Mouse (Mus musculus) olfactory bulb, adult 2 months (tissue): ENCODE results near the gene Rasgef1b. TPM values are rescaled to one million over a fixed set of nuclear protein-coding genes. Genes with fewer than 3 reads are reported as not detected.

Experiments used
- H3K27ac ChIP-seq: fragments of 200-500 bp; 2 replicates; pipeline ENCODE4 v1.5.1; 2012; ENCODE audit warnings: low read depth, low read length; ENCODE audit not compliant: insufficient read depth
- H3K4me1 ChIP-seq: fragments of 200-500 bp; 2 replicates; pipeline ENCODE4 v1.6.1; 2012; ENCODE audit warnings: low read length; ENCODE audit not compliant: control insufficient read depth, insufficient read depth
- H3K4me3 ChIP-seq: fragments of 200-500 bp; 2 replicates; pipeline ENCODE4 v1.5.1; 2012; ENCODE audit warnings: mild to moderate bottlenecking, low read depth, low read length, moderate library complexity; ENCODE audit not compliant: insufficient read depth
- CTCF ChIP-seq: fragments of 200-500 bp; IDR thresholded peaks from 2 replicates; pipeline ENCODE4 v1.5.1; 2012; ENCODE audit warnings: low read depth, mild to moderate bottlenecking, low read length, moderate library complexity; ENCODE audit not compliant: insufficient read depth
- POLR2A ChIP-seq: fragments of 200-500 bp; IDR thresholded peaks from 2 replicates; pipeline ENCODE4 v1.6.1; 2012; ENCODE audit warnings: mild to moderate bottlenecking, low read depth, low read length, moderate library complexity; ENCODE audit not compliant: insufficient read depth
- WGBS: fragments of 180-500 bp; shearing (Covaris S2); methylation state at CpG from one replicate; pipeline ENCODE4 v1.1.7; 2018; 5-methylcytosine and 5-hydroxymethylcytosine counted together
- polyA plus RNA-seq: library from polyadenylated mRNA; stranded (reverse); fragments of >200 nt; gene quantifications from 2 replicates; pipeline ENCODE4 v1.2.4, GENCODE M21; 2012; ENCODE audit warnings: low replicate concordance; ENCODE audit not compliant: missing spikeins, insufficient read depth, insufficient read length

Rasgef1b gene
- polyA plus RNA-seq, 1 experiment = not detected

GRCm38 (mm10) chr5:99575897-99576296 lies 153.0 kb downstream of the Rasgef1b start:
- WGBS = 91% methylated on average over 8 of the region's 8 CpGs
- Histone ChIP-seq H3K4me1 (no peaks in the 10 kb centered on the region), H3K4me3 (no peak overlapping the region)

GRCm38 (mm10) chr5:99564501-99565323 lies 164.2 kb downstream of the Rasgef1b start:
- no peaks in the 10 kb centered on the region for H3K4me1 ChIP-seq
- 32% methylated on average over 8 of the region's 8 CpGs for WGBS
- no peak overlapping the region for H3K27ac ChIP-seq
- TF ChIP-seq CTCF (no peak), POLR2A (no peak)
- H3K4me3 ChIP-seq = no peak overlapping the region

More at GRCm38 (mm10) chr5:99575897-99576296, 153.0 kb downstream of the Rasgef1b start:
- no peak overlapping the region for H3K27ac ChIP-seq
- TF ChIP-seq POLR2A = no peak
- TF ChIP-seq CTCF = no peak

- no peak overlapping the region for H3K27ac ChIP-seq
- TF ChIP-seq POLR2A (no peak), CTCF (no peak)
- H3K4me1 ChIP-seq = no peaks in the 10 kb centered on the region
- H3K4me3 ChIP-seq = no peak overlapping the region
- WGBS = 97% methylated on average over 6 of the region's 6 CpGs
These were observed 166.8 kb downstream of the Rasgef1b start for GRCm38 (mm10) chr5:99562096-99562495.

GRCm38 (mm10) chr5:99559814-99560213 lies 169.1 kb downstream of the Rasgef1b start:
- Histone ChIP-seq H3K27ac (no peak overlapping the region), H3K4me3 (no peak overlapping the region), H3K4me1 (no peaks in the 10 kb centered on the region)
- 39% methylated on average over 3 of the region's 3 CpGs for WGBS
- TF ChIP-seq CTCF (no peak), POLR2A (no peak)

- no peak overlapping the region for H3K27ac ChIP-seq
- no peak for TF ChIP-seq CTCF
- TF ChIP-seq POLR2A = no peak
- WGBS = 97% methylated on average over 9 of the region's 9 CpGs
These were observed 170.6 kb downstream of the Rasgef1b start for GRCm38 (mm10) chr5:99558231-99558630.

GRCm38 (mm10) chr5:99552645-99553044 lies 176.2 kb downstream of the Rasgef1b start:
- no peaks in the 10 kb centered on the region for H3K4me1 ChIP-seq
- H3K4me3 ChIP-seq = no peak overlapping the region
- TF ChIP-seq POLR2A = no peak
- TF ChIP-seq CTCF = no peak
- 53% methylated on average over 7 of the region's 7 CpGs for WGBS
- H3K27ac ChIP-seq = no peak overlapping the region

More at GRCm38 (mm10) chr5:99558231-99558630, 170.6 kb downstream of the Rasgef1b start:
- H3K4me3 ChIP-seq = no peak overlapping the region
- no peaks in the 10 kb centered on the region for H3K4me1 ChIP-seq

- H3K4me3 ChIP-seq = no peak overlapping the region
- no peak overlapping the region for H3K27ac ChIP-seq
- peaks cover 6% of the 10 kb centered on the region; the same call in 1 of the 2 replicates for H3K4me1 ChIP-seq
- 16% methylated on average over 6 of the region's 6 CpGs for WGBS
- no peak for TF ChIP-seq POLR2A
- no peak for TF ChIP-seq CTCF
These were observed 184.0 kb downstream of the Rasgef1b start for GRCm38 (mm10) chr5:99544664-99545494.

- Histone ChIP-seq H3K27ac (no peak overlapping the region), H3K4me1 (peaks cover 6% of the 10 kb centered on the region; the same call in 1 of the 2 replicates), H3K4me3 (no peak overlapping the region)
- WGBS = 60% methylated on average over 2 of the region's 2 CpGs
- TF ChIP-seq POLR2A = no peak
These were observed 186.7 kb downstream of the Rasgef1b start for GRCm38 (mm10) chr5:99541999-99542765.
